Mouse (Mus musculus) lung, adult 2 months (tissue): Measurements from ENCODE around the gene Mettl17.

Experiments
- CTCF ChIP-seq: fragments of 200-500 bp; IDR thresholded peaks from 2 replicates; pipeline ENCODE4 v1.5.1; 2011; ENCODE audit warnings: mild to moderate bottlenecking, low read length, control low read depth; ENCODE audit not compliant: insufficient read depth
- POLR2A ChIP-seq: fragments of 200-500 bp; IDR thresholded peaks from 2 replicates; pipeline ENCODE4 v1.6.1; 2011; ENCODE audit warnings: low read depth, mild to moderate bottlenecking, control low read depth, low read length, borderline replicate concordance; ENCODE audit errors: extremely low read depth

DNA sequence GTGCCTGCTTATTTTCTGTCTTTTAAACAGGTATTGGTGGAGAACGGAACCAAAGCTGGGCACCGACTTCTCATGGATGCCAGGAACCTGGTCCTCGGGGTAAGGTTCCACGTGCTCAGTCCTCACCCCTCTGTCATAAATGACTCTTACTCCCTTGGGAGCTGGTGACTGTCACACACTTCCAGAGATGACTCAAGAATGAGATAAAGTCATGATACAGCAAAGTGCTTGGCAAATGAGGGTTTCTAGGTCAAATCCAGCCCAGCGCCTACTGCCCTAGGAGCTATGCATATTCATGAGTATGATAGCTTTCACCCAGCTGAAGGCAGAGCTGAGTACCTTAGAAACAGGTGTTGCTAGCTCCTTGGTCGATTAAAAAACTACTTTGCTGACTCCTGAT is 5.2 kb downstream of the Mettl17 start:
- TF ChIP-seq CTCF (no peak), POLR2A (no peak)
